Mouse (Mus musculus): ENCODE data around the gene Auts2.

The Auts2 gene

GRCm38 (mm10) chr5:131680127-131680845, 862.9 kb downstream of the Auts2 start:
- DNase-seq (ENCODE audit: low spot score in 2 of 2), result no peak

- no peak for DNase-seq (ENCODE audit: low spot score in 2 of 2)
Observed at GRCm38 (mm10) chr5:131679523-131679922, 863.6 kb downstream of the Auts2 start.

- no peak for DNase-seq (ENCODE audit: low spot score in 2 of 2)
Observed at GRCm38 (mm10) chr5:131677518-131677917, 865.6 kb downstream of the Auts2 start.

GRCm38 (mm10) chr5:131673696-131674095, 869.4 kb downstream of the Auts2 start:
- peak; percentile 34 to 38 for DNase-seq (ENCODE audit: low spot score in 2 of 2)

GRCm38 (mm10) chr5:131665068-131665467, 878.1 kb downstream of the Auts2 start:
- no peak for DNase-seq (ENCODE audit: low spot score in 2 of 2)

GRCm38 (mm10) chr5:131664657-131665056, 878.5 kb downstream of the Auts2 start:
- no peak for DNase-seq (ENCODE audit: low spot score in 2 of 2)

GRCm38 (mm10) chr5:131662657-131663056, 880.5 kb downstream of the Auts2 start:
- DNase-seq (ENCODE audit: low spot score in 2 of 2), result no peak

- no peak for DNase-seq (ENCODE audit: low spot score in 2 of 2)
Observed at GRCm38 (mm10) chr5:131658822-131659515, 884.2 kb downstream of the Auts2 start.

- no peak for DNase-seq (ENCODE audit: low spot score in 2 of 2)
Observed at GRCm38 (mm10) chr5:131654206-131654605, 888.9 kb downstream of the Auts2 start.

- peak; percentile 22 to 48 for DNase-seq (ENCODE audit: low spot score in 2 of 2)
Observed at GRCm38 (mm10) chr5:131650381-131650891, 892.7 kb downstream of the Auts2 start.

GRCm38 (mm10) chr5:131647683-131648119, 895.4 kb downstream of the Auts2 start:
- peak; percentile 68 to 71 for DNase-seq (ENCODE audit: low spot score in 2 of 2)

GRCm38 (mm10) chr5:131647104-131647682, 896.0 kb downstream of the Auts2 start:
- DNase-seq (ENCODE audit: low spot score in 2 of 2), result no peak

GRCm38 (mm10) chr5:131646192-131646775, 896.9 kb downstream of the Auts2 start:
- DNase-seq (ENCODE audit: low spot score in 2 of 2), result no peak

GRCm38 (mm10) chr5:131645341-131646191, 897.6 kb downstream of the Auts2 start:
- no peak for DNase-seq (ENCODE audit: low spot score in 2 of 2)

GRCm38 (mm10) chr5:131644331-131644730, 898.8 kb downstream of the Auts2 start:
- DNase-seq (ENCODE audit: low spot score in 2 of 2), result no peak

- DNase-seq (ENCODE audit: low spot score in 2 of 2), result peak; percentile 37 to 51
Observed at GRCm38 (mm10) chr5:131643176-131644174, 899.7 kb downstream of the Auts2 start.

GRCm38 (mm10) chr5:131642752-131643151, 900.4 kb downstream of the Auts2 start:
- DNase-seq (ENCODE audit: low spot score in 2 of 2), result peak; percentile 35 to 72

- no peak for DNase-seq (ENCODE audit: low spot score in 2 of 2)
Observed at GRCm38 (mm10) chr5:131636431-131636830, 906.7 kb downstream of the Auts2 start.

GRCm38 (mm10) chr5:131634731-131635130, 908.4 kb downstream of the Auts2 start:
- DNase-seq (ENCODE audit: low spot score in 2 of 2), result no peak

- DNase-seq (ENCODE audit: low spot score in 2 of 2), result no peak
Observed at GRCm38 (mm10) chr5:131631998-131632379, 911.2 kb downstream of the Auts2 start.

All from heart, adult 9 months (tissue).